Mouse (Mus musculus) intestine, embryonic 16.5 days (tissue): ENCODE data around the gene Gm20388. TPM values are rescaled to one million over a fixed set of nuclear protein-coding genes. Genes with fewer than 3 reads are reported as not detected.

Experiments
- ATAC-seq: fragments of 200-750 bp; cut with Nextera tagmentation; 2 replicates; pipeline ENCODE4 v1.8.0; 2017; ENCODE audit warnings: moderate TSS enrichment, moderate library complexity
- H3K27ac ChIP-seq: fragments of 300-500 bp; sonication (generic); 2 replicates; pipeline ENCODE4 v1.5.1; 2014; ENCODE audit warnings: mild to moderate bottlenecking, low read length
- H3K27me3 ChIP-seq: fragments of 300-500 bp; sonication (generic); replicated peaks from 2 replicates; pipeline ENCODE4 v1.6.1; 2014; ENCODE audit warnings: low read length, control low read depth, mixed read lengths; ENCODE audit not compliant: control insufficient read depth, insufficient read depth
- H3K36me3 ChIP-seq: fragments of 300-500 bp; sonication (generic); 2 replicates; pipeline ENCODE4 v1.6.1; 2014; ENCODE audit warnings: low read length, control low read depth; ENCODE audit not compliant: control insufficient read depth, insufficient read depth
- H3K4me1 ChIP-seq: fragments of 300-500 bp; sonication (generic); 2 replicates; pipeline ENCODE4 v1.6.1; 2014; ENCODE audit warnings: low read length, control low read depth, mixed read lengths; ENCODE audit not compliant: control insufficient read depth, insufficient read depth
- H3K4me2 ChIP-seq: fragments of 300-500 bp; sonication (generic); 2 replicates; pipeline ENCODE4 v1.6.1; 2014; ENCODE audit warnings: low read depth, low read length, control low read depth
- H3K4me3 ChIP-seq: fragments of 300-500 bp; sonication (generic); 2 replicates; pipeline ENCODE4 v1.5.1; 2014; ENCODE audit warnings: mild to moderate bottlenecking, low read length
- H3K9ac ChIP-seq: fragments of 300-500 bp; sonication (generic); 2 replicates; pipeline ENCODE4 v1.6.1; 2014; ENCODE audit warnings: low read depth, low read length
- H3K9me3 ChIP-seq: fragments of 300-500 bp; sonication (generic); 2 replicates; pipeline ENCODE4 v1.6.1; 2016; ENCODE audit warnings: low read length, control low read depth; ENCODE audit not compliant: control insufficient read depth
- WGBS: fragments of 180-500 bp; shearing (Covaris S2); extraction: QIAGEN DNeasy Blood & Tissue Kit; methylation state at CpG from one replicate; pipeline ENCODE4 v1.1.7; 2014; 5-methylcytosine and 5-hydroxymethylcytosine counted together
- polyA plus RNA-seq: library from polyadenylated mRNA; unstranded; fragments of >200 nt; fragmentation: Nextera tagmentation; extraction: Ambion mirVana; gene quantifications from 2 replicates; pipeline ENCODE4 v1.2.1, GENCODE M21; 2015

Gene Gm20388
- polyA plus RNA-seq, 1 experiment from 2014 or later: 5.8 TPM

GRCm38 (mm10) chr8:124078969-124079368 is 4168.3 kb downstream of the Gm20388 start:
- Histone ChIP-seq H3K4me2 (no peak overlapping the region), H3K9ac (no peak overlapping the region), H3K36me3 (no peaks in the 10 kb centered on the region), H3K4me3 (no peak overlapping the region), H3K4me1 (no peaks in the 10 kb centered on the region; the same call in 1 of the 2 replicates), H3K27me3 (no peaks in the 10 kb centered on the region), H3K27ac (no peak overlapping the region), H3K9me3 (no peaks in the 10 kb centered on the region)
- WGBS: 71% methylated on average over 7 of the region's 7 CpGs
- no peak for ATAC-seq

- H3K27me3 ChIP-seq: no peaks in the 10 kb centered on the region
- H3K27ac ChIP-seq: no peak overlapping the region
- 84% methylated on average over 21 of the region's 21 CpGs for WGBS
- H3K4me2 ChIP-seq: no peak overlapping the region
- no peak overlapping the region for H3K9ac ChIP-seq
- ATAC-seq: no peak
- H3K9me3 ChIP-seq: no peaks in the 10 kb centered on the region
- no peaks in the 10 kb centered on the region for H3K36me3 ChIP-seq
- H3K4me3 ChIP-seq: no peak overlapping the region
- no peaks in the 10 kb centered on the region; the same call in 1 of the 2 replicates for H3K4me1 ChIP-seq
Measured at GRCm38 (mm10) chr8:124080467-124081326, 4170.1 kb downstream of the Gm20388 start.

GRCm38 (mm10) chr8:124082616-124083015 is 4172.0 kb downstream of the Gm20388 start:
- H3K4me3 ChIP-seq: no peak overlapping the region
- 97% methylated on average over 8 of the region's 8 CpGs for WGBS
- H3K4me2 ChIP-seq: no peak overlapping the region
- H3K27ac ChIP-seq: no peak overlapping the region
- H3K36me3 ChIP-seq: no peaks in the 10 kb centered on the region
- H3K27me3 ChIP-seq: no peaks in the 10 kb centered on the region
- ATAC-seq: no peak
- no peaks in the 10 kb centered on the region; the same call in 1 of the 2 replicates for H3K4me1 ChIP-seq
- H3K9me3 ChIP-seq: no peaks in the 10 kb centered on the region
- H3K9ac ChIP-seq: no peak overlapping the region

- no peaks in the 10 kb centered on the region for H3K27me3 ChIP-seq
- no peaks in the 10 kb centered on the region for H3K36me3 ChIP-seq
- ATAC-seq: no peak
- no peaks in the 10 kb centered on the region; the same call in 1 of the 2 replicates for H3K4me1 ChIP-seq
- H3K4me2 ChIP-seq: no peak overlapping the region
- 84% methylated on average over 7 of the region's 7 CpGs for WGBS
- H3K9ac ChIP-seq: no peak overlapping the region
- no peak overlapping the region for H3K4me3 ChIP-seq
- H3K9me3 ChIP-seq: no peaks in the 10 kb centered on the region
- no peak overlapping the region for H3K27ac ChIP-seq
Measured at GRCm38 (mm10) chr8:124083611-124084010, 4173.0 kb downstream of the Gm20388 start.

- H3K4me2 ChIP-seq: no peak overlapping the region
- no peak overlapping the region for H3K27ac ChIP-seq
- no peak for ATAC-seq
- no peaks in the 10 kb centered on the region for H3K27me3 ChIP-seq
- no peaks in the 10 kb centered on the region; the same call in 1 of the 2 replicates for H3K4me1 ChIP-seq
- no peak overlapping the region for H3K9ac ChIP-seq
- no peaks in the 10 kb centered on the region for H3K36me3 ChIP-seq
- no peak overlapping the region for H3K4me3 ChIP-seq
- WGBS: 68% methylated on average over 4 of the region's 4 CpGs
- H3K9me3 ChIP-seq: no peaks in the 10 kb centered on the region
Measured at GRCm38 (mm10) chr8:124085668-124086067, 4175.0 kb downstream of the Gm20388 start.

GRCm38 (mm10) chr8:124088092-124088613 is 4177.5 kb downstream of the Gm20388 start:
- no peak for ATAC-seq
- Histone ChIP-seq H3K9me3 (no peaks in the 10 kb centered on the region), H3K4me2 (no peak overlapping the region), H3K4me3 (no peak overlapping the region), H3K27ac (no peak overlapping the region), H3K9ac (no peak overlapping the region), H3K4me1 (no peaks in the 10 kb centered on the region), H3K27me3 (no peaks in the 10 kb centered on the region), H3K36me3 (no peaks in the 10 kb centered on the region)
- 48% methylated on average over 11 of the region's 11 CpGs for WGBS

GRCm38 (mm10) chr8:124089016-124089415 is 4178.4 kb downstream of the Gm20388 start:
- Histone ChIP-seq H3K9me3 (no peaks in the 10 kb centered on the region), H3K4me3 (no peak overlapping the region), H3K27ac (no peak overlapping the region), H3K27me3 (no peaks in the 10 kb centered on the region), H3K4me2 (no peak overlapping the region), H3K4me1 (no peaks in the 10 kb centered on the region), H3K36me3 (no peaks in the 10 kb centered on the region), H3K9ac (no peak overlapping the region)
- no peak for ATAC-seq
- 80% methylated on average over 5 of the region's 5 CpGs for WGBS

- H3K9me3 ChIP-seq: no peaks in the 10 kb centered on the region
- no peak overlapping the region for H3K9ac ChIP-seq
- H3K27me3 ChIP-seq: no peaks in the 10 kb centered on the region
- no peaks in the 10 kb centered on the region for H3K36me3 ChIP-seq
- no peak overlapping the region for H3K4me2 ChIP-seq
- no peak for ATAC-seq
- WGBS: 94% methylated on average over 5 of the region's 5 CpGs
- no peaks in the 10 kb centered on the region for H3K4me1 ChIP-seq
- H3K4me3 ChIP-seq: no peak overlapping the region
- no peak overlapping the region for H3K27ac ChIP-seq
Measured at GRCm38 (mm10) chr8:124090473-124090872, 4179.8 kb downstream of the Gm20388 start.

- no peak overlapping the region for H3K9ac ChIP-seq
- H3K27me3 ChIP-seq: no peaks in the 10 kb centered on the region
- no peak overlapping the region for H3K4me3 ChIP-seq
- WGBS: 28% methylated on average over 11 of the region's 11 CpGs
- no peak overlapping the region for H3K27ac ChIP-seq
- no peaks in the 10 kb centered on the region for H3K36me3 ChIP-seq
- no peaks in the 10 kb centered on the region for H3K9me3 ChIP-seq
- no peak overlapping the region for H3K4me2 ChIP-seq
- ATAC-seq: peak; percentile 50; the same call in 1 of the 2 replicates
- H3K4me1 ChIP-seq: no peaks in the 10 kb centered on the region; the same call in 1 of the 2 replicates
Measured at GRCm38 (mm10) chr8:124098953-124099622, 4188.4 kb downstream of the Gm20388 start.
